Mouse (Mus musculus) neural tube, embryonic 10.5 days (tissue): ENCODE measurements around the gene Smco4.
"Not testable (repeated sequence)": the region's sequence is repeated elsewhere in the genome, so short reads cannot be mapped to it uniquely, and the experiment has no call there.

Source experiments
- DNase-seq: peaks from one replicate; pipeline ENCODE4 v3.0.0-alpha.2; 2017; ENCODE audit warnings: low spot score; ENCODE audit errors: extremely low spot score

Gene Smco4

GRCm38 (mm10) chr9:15493235-15493924, at the start of gene Smco4:
TSS of gene Smco4 (plus strand) at chr9:15493432.
- DNase-seq, result peak; percentile 83

DNA sequence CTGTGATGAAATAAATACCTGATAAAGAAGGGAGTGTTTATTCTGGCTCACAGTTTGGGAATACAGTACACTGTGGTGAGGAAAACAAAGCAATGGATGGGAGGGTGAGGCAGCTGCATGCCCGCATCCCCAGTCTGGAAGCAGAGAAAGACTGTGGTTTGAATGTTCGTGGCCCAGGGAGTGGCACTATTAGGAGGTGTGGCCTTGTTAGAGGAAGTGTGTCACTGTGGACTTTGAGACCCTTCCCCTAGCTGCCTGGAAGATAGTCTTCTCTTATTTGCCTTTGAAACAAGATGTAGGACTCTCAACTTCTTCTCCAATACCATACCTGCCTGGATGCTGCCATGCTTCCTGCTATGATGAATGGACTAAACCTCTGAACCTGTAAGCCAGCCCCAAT, 45.8 kb upstream of the Smco4 start:
- no peak for DNase-seq

GRCm38 (mm10) chr9:15450921-15451320, 42.3 kb upstream of the Smco4 start:
- DNase-seq, result no peak

GRCm38 (mm10) chr9:15472256-15472655, 21.0 kb upstream of the Smco4 start:
- DNase-seq, result no peak

DNA sequence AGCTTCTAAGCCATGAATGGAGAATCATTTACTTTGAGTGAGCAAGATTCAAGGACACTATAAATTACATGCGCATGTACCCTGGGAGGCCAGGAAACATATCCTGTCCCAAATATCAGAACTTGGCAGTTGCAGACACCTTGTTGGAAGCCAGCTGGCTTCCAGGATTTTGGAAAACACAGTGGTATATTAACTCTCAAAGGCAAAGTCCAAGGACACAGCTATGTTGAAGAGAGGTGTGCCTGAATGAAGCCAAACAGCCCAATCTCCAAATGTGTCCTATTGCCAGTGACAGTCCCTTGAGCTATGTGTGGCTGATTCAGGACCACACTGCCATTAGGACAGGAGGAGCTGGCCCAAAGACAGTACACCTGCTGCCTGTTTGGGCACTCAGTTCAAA, 20.0 kb upstream of the Smco4 start:
- DNase-seq, result no peak

GRCm38 (mm10) chr9:15477556-15477955, 15.7 kb upstream of the Smco4 start:
- DNase-seq, result no peak

DNA sequence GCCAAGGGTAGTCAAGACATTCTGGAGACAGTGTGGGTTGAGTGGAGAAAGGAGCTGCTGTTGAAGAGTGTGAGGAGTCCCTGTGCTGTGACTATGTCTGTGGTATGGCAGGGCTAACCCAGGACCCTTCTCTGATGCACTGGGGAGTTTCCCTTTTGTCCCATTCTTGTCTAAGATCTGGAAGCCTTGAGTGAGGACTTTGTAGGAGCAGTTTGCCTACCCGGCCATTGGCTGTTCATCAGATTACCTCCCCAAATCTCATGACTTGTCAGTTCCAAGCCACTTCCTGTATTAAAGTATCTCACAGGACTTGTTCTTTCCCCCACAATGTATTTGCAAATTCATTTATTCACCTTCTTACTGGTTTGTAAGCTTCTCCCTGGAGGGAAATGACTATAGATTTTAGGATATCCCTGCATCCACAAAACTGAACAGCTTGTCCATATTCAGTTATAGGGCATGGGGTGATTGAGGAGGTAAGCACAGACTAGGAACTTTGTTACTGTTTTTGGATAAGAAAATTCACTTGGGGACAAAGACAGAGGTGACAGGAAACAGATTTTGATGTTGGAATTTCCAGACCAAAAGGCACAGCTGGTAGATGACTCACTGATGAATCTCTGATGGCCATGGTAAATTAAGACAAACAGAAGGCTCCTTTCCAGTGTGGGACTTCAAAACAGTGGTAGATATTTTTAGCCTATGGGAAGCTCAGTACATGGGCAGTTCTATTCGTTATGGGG, 5.4 kb upstream of the Smco4 start:
- no peak for DNase-seq

- no peak for DNase-seq
Observed at GRCm38 (mm10) chr9:15489293-15489692, 3.9 kb upstream of the Smco4 start.

DNA sequence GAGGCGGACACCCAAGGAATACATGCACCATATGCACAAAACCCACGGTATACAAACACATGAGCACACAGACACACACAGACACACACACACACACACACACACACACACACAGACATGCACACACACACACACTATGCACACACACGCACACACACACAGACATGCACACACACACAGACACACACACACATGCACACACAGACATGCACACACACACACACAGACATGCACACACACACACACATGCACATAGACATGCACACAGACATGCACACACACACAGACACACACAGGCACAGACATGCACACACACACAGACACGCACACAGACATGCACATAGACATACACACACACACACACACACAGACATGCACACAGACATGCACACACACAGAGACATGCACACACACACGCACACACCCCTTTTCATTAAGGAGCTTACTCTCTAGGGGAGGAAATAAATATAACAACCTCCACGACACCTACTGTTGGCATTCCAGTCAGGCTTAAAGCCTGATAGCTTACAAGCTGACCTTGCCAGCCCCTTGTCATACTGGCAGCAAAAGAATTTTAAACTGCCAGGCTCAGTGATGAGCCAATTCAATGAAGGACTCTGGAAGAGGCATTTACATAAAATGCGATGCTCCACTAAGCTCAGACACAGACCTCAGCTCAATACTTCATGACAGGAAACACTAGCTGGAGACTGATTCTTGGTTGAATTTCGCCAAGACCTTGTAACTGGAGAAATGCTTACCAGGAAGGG, 2.7 kb upstream of the Smco4 start:
- DNase-seq, result no peak

DNA sequence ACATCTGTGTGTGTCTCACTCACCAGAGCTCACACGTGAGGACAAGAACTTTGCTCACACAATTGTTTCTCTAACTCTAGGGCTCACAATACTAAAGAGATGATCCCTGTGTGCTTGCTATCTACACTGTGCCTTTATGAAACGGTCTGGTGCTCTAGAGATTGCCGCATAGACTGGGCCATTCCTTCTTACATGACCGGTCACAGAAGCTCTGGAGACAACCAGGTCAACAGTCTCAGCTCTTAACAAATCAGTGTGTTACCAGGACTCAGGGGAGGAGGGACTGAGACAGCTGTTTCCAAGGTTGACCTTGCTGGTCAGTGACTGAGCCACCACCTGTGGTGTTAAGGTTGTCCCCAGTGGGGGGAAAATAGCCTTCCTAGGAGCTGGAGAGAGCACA, 1.5 kb upstream of the Smco4 start:
- DNase-seq, result no peak

GRCm38 (mm10) chr9:15492401-15492800, 831 bp upstream of the Smco4 start:
- DNase-seq, result no peak

GRCm38 (mm10) chr9:15493925-15494558, 810 bp downstream of the Smco4 start:
- DNase-seq, result peak; percentile 76

DNA sequence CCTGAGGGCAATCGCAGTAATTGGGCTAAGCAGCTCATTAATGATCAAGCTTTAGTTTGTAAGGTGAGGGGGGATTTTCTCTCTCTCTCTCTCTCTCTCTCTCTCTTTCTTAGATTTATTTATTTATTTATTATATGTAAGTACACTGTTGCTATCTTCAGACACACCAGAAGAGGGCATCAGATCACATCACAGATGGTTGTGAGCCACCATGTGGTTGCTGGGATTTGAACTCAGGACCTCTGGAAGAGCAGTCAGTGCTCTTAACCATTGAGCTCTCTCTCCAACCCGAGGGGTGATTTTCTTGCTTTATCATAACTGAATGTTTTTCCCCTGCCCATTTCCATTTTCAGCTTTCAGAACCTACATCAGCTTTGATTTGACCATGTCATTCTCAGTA, 2.0 kb downstream of the Smco4 start:
- DNase-seq, result not testable (repeated sequence)

DNA sequence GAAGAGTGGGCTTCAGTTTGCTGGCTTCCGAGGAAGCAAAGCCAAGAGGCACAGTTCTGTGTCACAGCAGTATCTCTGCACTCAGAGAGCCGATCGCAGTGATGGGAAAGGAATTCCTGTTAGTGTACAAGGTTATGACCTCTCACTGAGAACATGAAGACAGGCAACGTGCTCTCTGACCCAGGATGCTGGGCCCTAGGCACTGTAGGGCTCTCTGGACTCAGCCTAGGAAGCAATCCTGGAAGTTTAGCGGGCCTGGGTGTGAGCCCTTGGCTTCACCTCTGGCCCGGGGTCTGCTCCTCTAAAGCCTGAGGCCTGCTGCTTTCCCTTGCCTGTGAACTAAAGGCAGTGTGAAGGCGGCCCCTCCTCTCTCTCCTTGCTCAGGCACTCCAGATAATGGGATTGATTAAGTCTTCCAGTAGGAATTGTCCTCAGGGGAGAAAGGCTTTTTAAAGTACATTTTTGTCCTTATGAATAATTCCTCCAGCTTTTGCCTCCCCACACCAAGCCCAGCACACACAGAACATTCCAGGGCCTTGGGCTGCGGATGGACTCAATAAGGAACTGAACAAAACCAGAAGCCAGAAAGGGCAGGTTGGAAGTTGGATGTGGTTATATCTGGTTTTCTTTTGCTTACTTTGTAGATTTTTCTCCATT, 2.8 kb downstream of the Smco4 start:
- DNase-seq, result peak; percentile 45

DNA sequence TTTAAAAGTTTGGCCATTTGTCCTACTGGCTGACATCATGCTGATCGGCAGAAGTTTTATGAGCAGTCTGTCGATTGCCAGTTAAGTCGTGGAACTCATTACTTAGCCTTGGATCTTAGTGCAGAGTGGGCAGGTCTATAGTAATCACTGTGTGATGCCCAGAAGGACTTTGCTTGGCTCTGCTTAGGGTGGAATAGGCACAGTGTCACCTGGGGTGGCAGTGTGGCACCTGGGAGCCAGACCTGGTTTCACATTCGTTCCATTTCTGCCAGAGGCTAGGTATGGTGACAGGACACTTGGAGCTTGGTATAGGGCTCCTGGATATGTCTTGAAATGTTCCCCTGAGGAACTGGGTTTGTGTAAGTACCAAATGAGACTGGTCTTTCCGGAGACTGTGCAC, 6.8 kb downstream of the Smco4 start:
- DNase-seq, result no peak

GRCm38 (mm10) chr9:15501319-15502256, 8.4 kb downstream of the Smco4 start:
- no peak for DNase-seq

GRCm38 (mm10) chr9:15502476-15502875, 9.2 kb downstream of the Smco4 start:
- DNase-seq, result no peak

DNA sequence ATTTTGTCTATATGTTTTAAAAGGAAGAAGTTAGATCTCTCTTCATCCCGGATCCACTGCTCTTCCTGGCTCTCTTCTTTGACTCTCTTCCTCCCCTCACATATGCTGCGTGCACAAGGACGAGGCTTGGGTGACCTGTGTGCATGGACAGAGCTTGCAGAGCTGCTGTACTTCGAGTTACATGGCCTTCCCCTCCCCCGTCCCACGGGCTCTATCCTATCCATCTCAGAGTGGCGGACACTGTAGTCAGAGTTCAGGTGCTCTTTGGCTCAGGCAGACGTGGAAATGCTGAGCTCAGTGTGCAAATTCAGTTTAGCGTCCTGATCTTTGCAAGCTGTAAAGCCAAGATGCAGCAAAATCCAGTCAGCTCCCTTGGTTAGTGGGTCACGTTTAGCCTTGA, 10.1 kb downstream of the Smco4 start:
- DNase-seq, result no peak

GRCm38 (mm10) chr9:15503827-15504226, 10.6 kb downstream of the Smco4 start:
- no peak for DNase-seq

DNA sequence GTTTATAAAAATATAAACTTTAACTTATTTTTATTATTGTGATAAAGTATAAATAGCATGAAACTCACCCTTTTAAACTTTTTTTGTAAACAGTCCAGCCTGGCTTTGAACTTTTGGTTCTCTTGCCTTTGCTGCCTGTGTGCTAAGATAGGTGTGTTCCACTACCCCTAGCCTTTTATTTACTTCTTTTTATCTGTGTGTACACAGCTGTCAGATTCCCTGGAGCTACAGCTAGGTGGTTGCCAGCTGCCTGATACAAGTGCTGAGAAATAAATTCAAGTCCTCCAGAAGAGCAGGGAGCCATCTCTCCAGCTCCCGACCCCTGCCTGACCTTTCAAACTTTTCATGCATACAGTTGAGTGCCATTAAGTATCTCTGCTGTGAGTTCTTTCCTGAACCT, 12.1 kb downstream of the Smco4 start:
- DNase-seq, result no peak
